In genomic region chr12:85341131-85341530, GRCm38 (mm10) we compare ENCODE assay signal across 8 mouse cellular contexts. TPM values are rescaled to one million over a fixed set of nuclear protein-coding genes. Genes with fewer than 3 reads are reported as not detected.
DNase-seq lines count a peak whose midpoint lies in the region; ATAC-seq and TF ChIP-seq lines count a peak whose summit lies in the region.

No protein-coding gene starts in this region.

- TF ChIP-seq EP300 in stomach, postnatal 0 days (optimal IDR thresholded peaks at IDR 0.05): no peak

- H3K4me2 ChIP-seq in stomach, postnatal 0 days (replicated peaks; ENCODE audit: low read depth): no peak overlapping the region

- 0 out of 2 replicates have a peak, but pooled peaks cover 2% of the 10 kb centered on the region for H3K4me1 ChIP-seq in stomach, postnatal 0 days (replicated peaks; ENCODE audit: control insufficient read depth, insufficient read depth)

- peak; percentile 83 for TF ChIP-seq CTCF in stomach, postnatal 0 days (IDR thresholded peaks at IDR 0.05; ENCODE audit: low read depth)

- 44% methylated on average over 1 of the region's 1 CpGs for WGBS in stomach, postnatal 0 days

- no peaks in the 10 kb centered on the region for H3K9me3 ChIP-seq in stomach, postnatal 0 days (ENCODE audit: control insufficient read depth, low read length)

- peak; percentile 28 to 91 for DNase-seq in frontal cortex, adult 2 months (ENCODE audit: extremely low spot score in 1 of 2, low spot score in 1 of 2)
- no peak for DNase-seq in frontal cortex, postnatal 14 days (ENCODE audit: low spot score in 2 of 2)
- DNase-seq in right cerebral cortex, adult 18-20 months: peak; percentile 35
- DNase-seq in right cerebral cortex, postnatal 25 days: no peak
- DNase-seq in embryo, embryonic 11.5 days (ENCODE audit: low read depth, low spot score): peak; percentile 69
- DNase-seq in lung, postnatal 10 days: peak; percentile 70
- no peak for DNase-seq in stomach, postnatal 0 days (ENCODE audit: low spot score)
- no peak for DNase-seq in adrenal gland, adult 2 months

- H3K27me3 ChIP-seq in stomach, postnatal 0 days (ENCODE audit: control insufficient read depth, insufficient read depth, low read length): no peaks in the 10 kb centered on the region

- no peak overlapping the region for H3K4me3 ChIP-seq in stomach, postnatal 0 days (ENCODE audit: low read depth, low read length)

- no peak overlapping the region for H3K27ac ChIP-seq in stomach, postnatal 0 days (replicated peaks)

- peaks cover under 1% of the 10 kb centered on the region; the same call in 1 of the 2 replicates for H3K36me3 ChIP-seq in stomach, postnatal 0 days (ENCODE audit: control insufficient read depth, insufficient read depth, low read length)

- no peak for ATAC-seq in stomach, postnatal 0 days (ENCODE audit: low FRiP score, low TSS enrichment)

- no peak overlapping the region for H3K9ac ChIP-seq in stomach, postnatal 0 days (ENCODE audit: low read length)

RNA-seq across cellular contexts. Expression of gene Nek9, which starts 2.0 kb away (rescaled TPM):
- polyA plus RNA-seq in frontal cortex, adult 2 months (2012; rRNA removed): 33.9 and 38.0 TPM in 2 replicates
- 7.2 and 8.1 TPM in 2 replicates for polyA plus RNA-seq in stomach, postnatal 0 days (2015; fragmentation: Nextera tagmentation; extraction: Ambion mirVana)
- total RNA-seq in adrenal gland, adult 2 months (2021): 10 to 100 TPM; 71.0 to 95.8 TPM
- 25.3 and 26.6 TPM in 2 replicates for polyA plus RNA-seq in adrenal gland, adult 2 months (2012; rRNA removed)

RNA-seq across cellular contexts. Expression of gene Tmed10, which starts 33.5 kb away (rescaled TPM):
- polyA plus RNA-seq in frontal cortex, adult 2 months (2012; rRNA removed): 128 and 136 TPM in 2 replicates
- polyA plus RNA-seq in stomach, postnatal 0 days (2015; fragmentation: Nextera tagmentation; extraction: Ambion mirVana): 351 and 370 TPM in 2 replicates
- total RNA-seq in adrenal gland, adult 2 months (2021): 100 to 1,000 TPM; 299 to 348 TPM
- 433 and 460 TPM in 2 replicates for polyA plus RNA-seq in adrenal gland, adult 2 months (2012; rRNA removed)

RNA-seq across cellular contexts. Expression of gene Zc2hc1c, which starts 52.7 kb away (rescaled TPM):
- polyA plus RNA-seq in frontal cortex, adult 2 months (2012; rRNA removed): 0.92 and 0.94 TPM in 2 replicates
- 0.76 and 0.93 TPM in 2 replicates for polyA plus RNA-seq in stomach, postnatal 0 days (2015; fragmentation: Nextera tagmentation; extraction: Ambion mirVana)
- total RNA-seq in adrenal gland, adult 2 months (2021): 1 to 10 TPM; 1.2 to 2.5 TPM
- 0.29 and 0.57 TPM in 2 replicates for polyA plus RNA-seq in adrenal gland, adult 2 months (2012; rRNA removed)

RNA-seq across cellular contexts. Expression of gene Acyp1, which starts 52.9 kb away (rescaled TPM):
- 35.6 and 44.0 TPM in 2 replicates for polyA plus RNA-seq in frontal cortex, adult 2 months (2012; rRNA removed)
- 33.6 and 35.9 TPM in 2 replicates for polyA plus RNA-seq in stomach, postnatal 0 days (2015; fragmentation: Nextera tagmentation; extraction: Ambion mirVana)
- total RNA-seq in adrenal gland, adult 2 months (2021): 10 to 100 TPM; 32.2 to 33.3 TPM
- 3.9 and 6.0 TPM in 2 replicates for polyA plus RNA-seq in adrenal gland, adult 2 months (2012; rRNA removed)

Comparison
In these comparisons a context has a peak if more than half of its experiments do, and no peak if none do; other contexts are left out.
1. DNase-seq: peak in frontal cortex, adult 2 months (2 of 2), right cerebral cortex, adult 18-20 months (single experiment), embryo, embryonic 11.5 days (single experiment) and lung, postnatal 10 days (single experiment); none in frontal cortex, postnatal 14 days (0 of 2), right cerebral cortex, postnatal 25 days (single experiment), stomach, postnatal 0 days (single experiment) and adrenal gland, adult 2 months (single experiment).